Mouse (Mus musculus) cortical plate, adult 2 months (tissue): ENCODE measurements around the gene Adcy1.

ENCODE experiments used
- CTCF ChIP-seq: fragments of 200-500 bp; IDR thresholded peaks from 2 replicates; pipeline ENCODE4 v1.5.1; 2011; ENCODE audit warnings: mild to moderate bottlenecking, control low read depth, low read length; ENCODE audit not compliant: insufficient read depth; ENCODE audit errors: extremely low read depth
- POLR2A ChIP-seq: fragments of 200-500 bp; IDR thresholded peaks from 2 replicates; pipeline ENCODE4 v1.6.1; 2011; ENCODE audit warnings: mild to moderate bottlenecking, low read length, control low read depth; ENCODE audit not compliant: insufficient read depth; ENCODE audit errors: extremely low read depth

DNA sequence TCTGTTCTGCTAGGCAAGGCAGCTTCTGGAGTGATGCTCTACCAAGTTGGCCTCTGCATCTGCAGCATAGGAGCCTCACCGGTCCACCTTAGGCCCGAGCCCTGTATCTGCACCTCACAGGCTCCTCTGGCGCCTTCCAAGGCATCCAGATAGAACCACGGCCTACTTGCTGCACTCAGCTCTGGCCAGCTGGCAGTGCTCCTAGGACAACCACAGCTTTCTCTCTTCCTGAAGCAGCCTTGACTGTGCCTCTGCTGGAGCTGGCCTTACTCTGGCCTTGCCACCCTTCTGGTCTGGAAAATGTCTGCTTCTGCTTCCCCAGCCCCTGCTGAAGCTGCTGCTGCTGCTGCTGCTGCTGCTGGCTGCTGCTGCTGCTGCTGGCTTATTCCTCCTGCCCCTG is 45.8 kb downstream of the Adcy1 start:
- TF ChIP-seq POLR2A: no peak
- TF ChIP-seq CTCF: no peak
